Mouse (Mus musculus): ENCODE measurements around the gene Hcn2. TPM values are rescaled to one million over a fixed set of nuclear protein-coding genes. Genes with fewer than 3 reads are reported as not detected.

Gene Hcn2
- polyA plus RNA-seq, 1 experiment from 2014 or later, result 0.08 TPM

GRCm38 (mm10) chr10:79704065-79704969 is 12.1 kb upstream of the Hcn2 start, which contains the start of gene Bsg:
Gene Bsg, plus strand, starts transcription at chr10:79704491.
- Histone ChIP-seq H3K27me3 (no peaks in the 10 kb centered on the region), H3K4me2 (peak within 1 kb of the TSS; percentile 81), H3K9ac (peak within 1 kb of the TSS; percentile 82), H3K4me3 (peak within 1 kb of the TSS; percentile 77), H3K27ac (peak within 1 kb of the TSS; percentile 82), H3K9me3 (no peaks in the 10 kb centered on the region), H3K36me3 (peaks cover 18% of the 10 kb centered on the region), H3K4me1 (peaks cover 42% of the 10 kb centered on the region)
- peak; percentile 92 for ATAC-seq (ENCODE audit: insufficient number of reproducible peaks, low FRiP score, low TSS enrichment, low read depth)
- WGBS, result under 1% methylated on average over 64 of the region's 65 CpGs

DNA sequence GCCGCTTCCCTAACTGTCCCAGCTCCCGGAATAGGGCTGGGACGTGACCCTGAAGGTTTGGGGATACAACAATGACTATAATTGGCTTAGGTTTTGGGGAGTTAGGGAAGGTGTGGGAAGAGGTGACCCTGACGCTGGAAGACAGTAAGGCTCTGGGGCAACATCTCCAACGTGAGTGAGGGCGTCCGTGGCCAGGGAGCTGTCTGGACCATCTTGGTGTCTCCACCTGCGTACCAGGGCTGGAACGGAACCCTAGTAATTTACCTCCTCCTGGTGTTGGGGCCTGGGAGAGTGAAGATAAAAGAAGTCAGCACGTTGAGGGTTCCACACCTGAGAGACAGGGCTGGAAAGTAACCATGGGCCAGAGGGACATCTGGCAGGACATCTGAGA is 11.5 kb upstream of the Hcn2 start:
- H3K9ac ChIP-seq, result peak overlapping the region; percentile 82
- WGBS, result 4% methylated on average over 10 of the region's 10 CpGs
- H3K4me2 ChIP-seq, result peak overlapping the region; percentile 81
- ATAC-seq (ENCODE audit: insufficient number of reproducible peaks, low FRiP score, low TSS enrichment, low read depth), result no peak
- no peaks in the 10 kb centered on the region for H3K9me3 ChIP-seq
- H3K4me1 ChIP-seq, result peaks cover 42% of the 10 kb centered on the region
- H3K4me3 ChIP-seq, result peak overlapping the region; percentile 77
- H3K36me3 ChIP-seq, result peaks cover 25% of the 10 kb centered on the region
- H3K27me3 ChIP-seq, result no peaks in the 10 kb centered on the region
- H3K27ac ChIP-seq, result peak overlapping the region; percentile 82; the same call in 1 of the 2 replicates

DNA sequence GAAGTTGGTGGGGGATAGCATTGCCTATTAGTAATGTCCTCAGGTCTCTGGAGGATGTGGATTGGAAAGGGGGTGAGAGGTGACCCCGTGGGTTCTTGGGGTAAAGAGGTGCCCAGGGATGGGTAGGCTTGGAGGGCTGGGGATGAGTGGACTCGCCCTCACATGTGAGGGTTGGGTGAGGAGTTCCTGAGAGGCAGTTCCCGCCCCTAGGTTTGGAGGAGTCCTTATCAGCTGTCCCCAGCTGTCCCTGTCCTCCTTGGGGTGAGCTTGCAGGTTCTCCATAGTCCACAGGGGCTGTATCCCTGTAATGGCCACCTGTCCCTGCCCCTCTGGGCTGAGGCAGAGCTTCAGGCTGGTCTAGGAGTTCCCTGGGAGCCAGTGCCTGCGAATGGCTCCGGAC is 10.5 kb upstream of the Hcn2 start:
- H3K4me2 ChIP-seq, result peak overlapping the region; percentile 81
- H3K36me3 ChIP-seq, result peaks cover 35% of the 10 kb centered on the region
- peaks cover 38% of the 10 kb centered on the region for H3K4me1 ChIP-seq
- H3K4me3 ChIP-seq, result peak overlapping the region; percentile 77; the same call in 1 of the 2 replicates
- H3K27me3 ChIP-seq, result no peaks in the 10 kb centered on the region
- ATAC-seq (ENCODE audit: insufficient number of reproducible peaks, low FRiP score, low TSS enrichment, low read depth), result no peak
- no peak overlapping the region for H3K27ac ChIP-seq
- WGBS, result 76% methylated on average over 5 of the region's 5 CpGs
- no peak overlapping the region for H3K9ac ChIP-seq
- H3K9me3 ChIP-seq, result no peaks in the 10 kb centered on the region

GRCm38 (mm10) chr10:79706406-79707094 is 9.9 kb upstream of the Hcn2 start:
- WGBS, result 77% methylated on average over 5 of the region's 5 CpGs
- Histone ChIP-seq H3K27me3 (no peaks in the 10 kb centered on the region), H3K9ac (no peak overlapping the region), H3K36me3 (peaks cover 41% of the 10 kb centered on the region), H3K4me2 (peak overlapping the region; percentile 81; the same call in 1 of the 2 replicates), H3K4me1 (peaks cover 32% of the 10 kb centered on the region), H3K27ac (no peak overlapping the region), H3K9me3 (no peaks in the 10 kb centered on the region), H3K4me3 (peak overlapping the region; percentile 2; the same call in 1 of the 2 replicates)
- no peak for ATAC-seq (ENCODE audit: insufficient number of reproducible peaks, low FRiP score, low TSS enrichment, low read depth)

GRCm38 (mm10) chr10:79707162-79707561 is 9.3 kb upstream of the Hcn2 start:
- 52% methylated on average over 1 of the region's 1 CpGs for WGBS
- no peaks in the 10 kb centered on the region for H3K9me3 ChIP-seq
- no peaks in the 10 kb centered on the region for H3K27me3 ChIP-seq
- H3K36me3 ChIP-seq, result peaks cover 47% of the 10 kb centered on the region
- ATAC-seq (ENCODE audit: insufficient number of reproducible peaks, low FRiP score, low TSS enrichment, low read depth), result no peak
- H3K4me1 ChIP-seq, result peaks cover 29% of the 10 kb centered on the region
- H3K9ac ChIP-seq, result no peak overlapping the region
- H3K27ac ChIP-seq, result no peak overlapping the region
- no peak overlapping the region for H3K4me2 ChIP-seq
- no peak overlapping the region for H3K4me3 ChIP-seq

GRCm38 (mm10) chr10:79707759-79708158 is 8.7 kb upstream of the Hcn2 start:
- H3K4me1 ChIP-seq, result peaks cover 29% of the 10 kb centered on the region
- no peak overlapping the region for H3K9ac ChIP-seq
- no peak for ATAC-seq (ENCODE audit: insufficient number of reproducible peaks, low FRiP score, low TSS enrichment, low read depth)
- no peaks in the 10 kb centered on the region for H3K9me3 ChIP-seq
- H3K4me2 ChIP-seq, result no peak overlapping the region
- no peak overlapping the region for H3K4me3 ChIP-seq
- no peak overlapping the region for H3K27ac ChIP-seq
- H3K27me3 ChIP-seq, result no peaks in the 10 kb centered on the region
- peaks cover 47% of the 10 kb centered on the region for H3K36me3 ChIP-seq
- 69% methylated on average over 4 of the region's 4 CpGs for WGBS

DNA sequence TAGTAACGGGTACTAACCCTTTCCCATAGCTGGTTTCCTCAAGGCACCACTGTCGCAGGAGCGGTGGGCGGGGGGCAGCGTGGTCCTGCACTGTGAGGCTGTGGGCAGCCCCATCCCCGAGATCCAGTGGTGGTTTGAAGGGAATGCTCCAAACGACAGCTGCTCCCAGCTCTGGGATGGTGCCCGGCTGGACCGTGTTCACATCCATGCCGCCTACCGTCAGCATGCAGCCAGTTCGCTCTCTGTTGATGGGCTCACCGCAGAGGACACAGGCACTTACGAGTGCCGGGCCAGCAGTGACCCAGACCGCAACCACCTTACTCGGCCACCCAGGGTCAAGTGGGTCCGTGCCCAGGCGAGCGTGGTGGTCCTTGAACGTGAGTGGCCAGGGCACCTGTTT is 7.8 kb upstream of the Hcn2 start:
- H3K4me1 ChIP-seq, result peaks cover 29% of the 10 kb centered on the region
- no peaks in the 10 kb centered on the region for H3K9me3 ChIP-seq
- no peak for ATAC-seq (ENCODE audit: insufficient number of reproducible peaks, low FRiP score, low TSS enrichment, low read depth)
- peaks cover 5% of the 10 kb centered on the region; the same call in 1 of the 2 replicates for H3K27me3 ChIP-seq
- peaks cover 47% of the 10 kb centered on the region for H3K36me3 ChIP-seq
- WGBS, result 86% methylated on average over 21 of the region's 21 CpGs
- H3K9ac ChIP-seq, result no peak overlapping the region
- no peak overlapping the region for H3K4me2 ChIP-seq
- no peak overlapping the region for H3K27ac ChIP-seq
- H3K4me3 ChIP-seq, result no peak overlapping the region

- peaks cover 47% of the 10 kb centered on the region for H3K36me3 ChIP-seq
- 83% methylated on average over 7 of the region's 7 CpGs for WGBS
Measured at GRCm38 (mm10) chr10:79709307-79709706, 7.1 kb upstream of the Hcn2 start.

GRCm38 (mm10) chr10:79712029-79712428 is 4.4 kb upstream of the Hcn2 start:
- Histone ChIP-seq H3K4me1 (peaks cover 17% of the 10 kb centered on the region), H3K9me3 (no peaks in the 10 kb centered on the region), H3K36me3 (peaks cover 43% of the 10 kb centered on the region), H3K4me3 (no peak overlapping the region), H3K27ac (no peak overlapping the region), H3K27me3 (peaks cover 39% of the 10 kb centered on the region), H3K9ac (no peak overlapping the region), H3K4me2 (no peak overlapping the region)
- WGBS, result 88% methylated on average over 1 of the region's 1 CpGs
- ATAC-seq (ENCODE audit: insufficient number of reproducible peaks, low FRiP score, low TSS enrichment, low read depth), result no peak

More at GRCm38 (mm10) chr10:79709307-79709706, 7.1 kb upstream of the Hcn2 start:
- ATAC-seq (ENCODE audit: insufficient number of reproducible peaks, low FRiP score, low TSS enrichment, low read depth), result no peak
- H3K9me3 ChIP-seq, result no peaks in the 10 kb centered on the region
- peaks cover 29% of the 10 kb centered on the region for H3K4me1 ChIP-seq
- no peak overlapping the region for H3K4me2 ChIP-seq
- H3K4me3 ChIP-seq, result no peak overlapping the region
- no peak overlapping the region for H3K9ac ChIP-seq
- H3K27me3 ChIP-seq, result peaks cover 12% of the 10 kb centered on the region
- no peak overlapping the region for H3K27ac ChIP-seq

GRCm38 (mm10) chr10:79712499-79713126 is 3.8 kb upstream of the Hcn2 start:
- no peak overlapping the region for H3K4me3 ChIP-seq
- H3K9me3 ChIP-seq, result no peaks in the 10 kb centered on the region
- H3K9ac ChIP-seq, result no peak overlapping the region
- ATAC-seq (ENCODE audit: insufficient number of reproducible peaks, low FRiP score, low TSS enrichment, low read depth), result no peak
- whole genome bisulfite sequencing, result 25% methylated on average over 4 of the region's 6 CpGs
- H3K27me3 ChIP-seq, result peaks cover 45% of the 10 kb centered on the region
- H3K36me3 ChIP-seq, result peaks cover 38% of the 10 kb centered on the region
- no peak overlapping the region for H3K27ac ChIP-seq
- H3K4me2 ChIP-seq, result no peak overlapping the region
- H3K4me1 ChIP-seq, result peaks cover 19% of the 10 kb centered on the region

- H3K36me3 ChIP-seq, result peaks cover 37% of the 10 kb centered on the region
- no peak for ATAC-seq (ENCODE audit: insufficient number of reproducible peaks, low FRiP score, low TSS enrichment, low read depth)
- H3K4me3 ChIP-seq, result no peak overlapping the region
- 28% methylated on average over 1 of the region's 1 CpGs for WGBS
- no peak overlapping the region for H3K4me2 ChIP-seq
- no peaks in the 10 kb centered on the region for H3K9me3 ChIP-seq
- no peak overlapping the region for H3K9ac ChIP-seq
- H3K27ac ChIP-seq, result no peak overlapping the region
- H3K4me1 ChIP-seq, result peaks cover 22% of the 10 kb centered on the region
- peaks cover 50% of the 10 kb centered on the region for H3K27me3 ChIP-seq
Measured at GRCm38 (mm10) chr10:79713163-79713562, 3.3 kb upstream of the Hcn2 start.

Measured in limb, embryonic 15.5 days (tissue).